Mouse (Mus musculus) liver, embryonic 12.5 days (tissue): Measurements from ENCODE around the gene Cdca5. TPM values are rescaled to one million over a fixed set of nuclear protein-coding genes. Genes with fewer than 3 reads are reported as not detected.
"Not testable (repeated sequence)": the region's sequence is repeated elsewhere in the genome, so short reads cannot be mapped to it uniquely, and the experiment has no call there.

Experiments used
- ATAC-seq: fragments of 200-750 bp; cut with Nextera tagmentation; 2 replicates; pipeline ENCODE4 v1.8.0; 2017; ENCODE audit warnings: moderate number of reproducible peaks, mild to moderate bottlenecking, moderate library complexity
- H3K27ac ChIP-seq: fragments of 300-500 bp; sonication (generic); 2 replicates; pipeline ENCODE4 v1.5.1; 2016; ENCODE audit warnings: mild to moderate bottlenecking
- H3K27me3 ChIP-seq: fragments of 300-500 bp; sonication (generic); replicated peaks from 2 replicates; pipeline ENCODE4 v1.6.1; 2016; ENCODE audit warnings: mild to moderate bottlenecking, moderate library complexity
- H3K36me3 ChIP-seq: fragments of 300-500 bp; sonication (generic); 2 replicates; pipeline ENCODE4 v1.6.1; 2016; ENCODE audit warnings: mild to moderate bottlenecking, moderate library complexity
- H3K4me1 ChIP-seq: fragments of 300-500 bp; sonication (generic); 2 replicates; pipeline ENCODE4 v1.6.1; 2016
- H3K4me2 ChIP-seq: fragments of 300-500 bp; sonication (generic); 2 replicates; pipeline ENCODE4 v1.6.1; 2016; ENCODE audit warnings: mild to moderate bottlenecking, moderate library complexity
- H3K4me3 ChIP-seq: fragments of 300-500 bp; sonication (generic); 2 replicates; pipeline ENCODE4 v1.5.1; 2016; ENCODE audit warnings: mild to moderate bottlenecking, moderate library complexity
- H3K9ac ChIP-seq: fragments of 300-500 bp; sonication (generic); 2 replicates; pipeline ENCODE4 v1.6.1; 2016; ENCODE audit warnings: mild to moderate bottlenecking, moderate library complexity
- H3K9me3 ChIP-seq: fragments of 300-500 bp; sonication (generic); replicated peaks from 2 replicates; pipeline ENCODE4 v1.6.1; 2016; ENCODE audit warnings: mild to moderate bottlenecking, moderate library complexity
- WGBS: fragments of 180-500 bp; shearing (Covaris S2); methylation state at CpG from one replicate; pipeline ENCODE4 v1.1.7; 2016; ENCODE audit not compliant: insufficient replicate concordance; 5-methylcytosine and 5-hydroxymethylcytosine counted together
- polyA plus RNA-seq: library from polyadenylated mRNA; unstranded; fragments of >200 nt; fragmentation: Nextera tagmentation; extraction: Ambion mirVana; gene quantifications from 2 replicates; pipeline ENCODE4 v1.2.1, GENCODE M21; 2016

Gene Cdca5
- polyA plus RNA-seq, 1 experiment from 2014 or later: 42.2 TPM

- no peaks in the 10 kb centered on the region for H3K9me3 ChIP-seq
- peaks cover 31% of the 10 kb centered on the region for H3K4me1 ChIP-seq
- H3K27ac ChIP-seq: peak overlapping the region; percentile 97
- H3K4me3 ChIP-seq: peak overlapping the region; percentile 79
- peaks cover 64% of the 10 kb centered on the region for H3K36me3 ChIP-seq
- H3K9ac ChIP-seq: peak overlapping the region; percentile 88
- ATAC-seq: no peak
- H3K4me2 ChIP-seq: peak overlapping the region; percentile 95
- no peaks in the 10 kb centered on the region for H3K27me3 ChIP-seq
- 2% methylated on average over 32 of the region's 32 CpGs for WGBS
Observed at GRCm38 (mm10) chr19:6117346-6117985, 32.7 kb downstream of the Cdca5 start.

GRCm38 (mm10) chr19:6117986-6118676 lies 33.3 kb downstream of the Cdca5 start, which contains the start of gene Sac3d1:
Sac3d1 (minus strand) TSS chr19:6118650.
- Histone ChIP-seq H3K4me2 (peak within 1 kb of the TSS; percentile 95), H3K36me3 (peaks cover 63% of the 10 kb centered on the region), H3K4me1 (peaks cover 31% of the 10 kb centered on the region), H3K9ac (peak within 1 kb of the TSS; percentile 88), H3K4me3 (peak within 1 kb of the TSS; percentile 79), H3K9me3 (no peaks in the 10 kb centered on the region), H3K27me3 (no peaks in the 10 kb centered on the region), H3K27ac (peak within 1 kb of the TSS; percentile 97)
- peak; percentile 82 for ATAC-seq
- WGBS: under 1% methylated on average over 76 of the region's 77 CpGs

- peaks cover 68% of the 10 kb centered on the region for H3K36me3 ChIP-seq
- WGBS: 9% methylated on average over 8 of the region's 8 CpGs
- no peaks in the 10 kb centered on the region for H3K9me3 ChIP-seq
- H3K9ac ChIP-seq: peak overlapping the region; percentile 88
- H3K27ac ChIP-seq: peak overlapping the region; percentile 97
- H3K27me3 ChIP-seq: no peaks in the 10 kb centered on the region
- peak overlapping the region; percentile 95 for H3K4me2 ChIP-seq
- peak; percentile 3; the same call in 1 of the 2 replicates for ATAC-seq
- peak overlapping the region; percentile 79 for H3K4me3 ChIP-seq
- peaks cover 35% of the 10 kb centered on the region for H3K4me1 ChIP-seq
Observed at GRCm38 (mm10) chr19:6118677-6119185, 33.9 kb downstream of the Cdca5 start.

GRCm38 (mm10) chr19:6121761-6122160 lies 37.0 kb downstream of the Cdca5 start:
- peak overlapping the region; percentile 22 for H3K4me3 ChIP-seq
- H3K9me3 ChIP-seq: no peaks in the 10 kb centered on the region
- peaks cover 48% of the 10 kb centered on the region for H3K36me3 ChIP-seq
- 53% methylated on average over 19 of the region's 19 CpGs for WGBS
- H3K27ac ChIP-seq: peak overlapping the region; percentile 2; the same call in 1 of the 2 replicates
- peak overlapping the region; percentile 23 for H3K4me2 ChIP-seq
- no peaks in the 10 kb centered on the region for H3K27me3 ChIP-seq
- H3K4me1 ChIP-seq: peaks cover 36% of the 10 kb centered on the region
- no peak for ATAC-seq
- H3K9ac ChIP-seq: no peak overlapping the region

GRCm38 (mm10) chr19:6123330-6123729 lies 38.5 kb downstream of the Cdca5 start:
- Histone ChIP-seq H3K4me2 (no peak overlapping the region), H3K27me3 (no peaks in the 10 kb centered on the region), H3K9ac (no peak overlapping the region), H3K36me3 (peaks cover 46% of the 10 kb centered on the region), H3K4me1 (peaks cover 33% of the 10 kb centered on the region), H3K9me3 (no peaks in the 10 kb centered on the region), H3K4me3 (no peak overlapping the region), H3K27ac (no peak overlapping the region)
- WGBS: 80% methylated on average over 8 of the region's 8 CpGs
- ATAC-seq: no peak

GRCm38 (mm10) chr19:6124898-6125297 lies 40.1 kb downstream of the Cdca5 start:
- Histone ChIP-seq H3K4me2 (no peak overlapping the region), H3K27ac (0 out of 2 replicates have a peak overlapping the region, but pooled peaks have one; percentile 10), H3K27me3 (no peaks in the 10 kb centered on the region), H3K4me3 (no peak overlapping the region), H3K9ac (no peak overlapping the region), H3K36me3 (peaks cover 40% of the 10 kb centered on the region), H3K4me1 (peaks cover 39% of the 10 kb centered on the region), H3K9me3 (no peaks in the 10 kb centered on the region)
- no peak for ATAC-seq
- 62% methylated on average over 2 of the region's 2 CpGs for WGBS

- Histone ChIP-seq H3K4me2 (peak overlapping the region; percentile 80), H3K4me3 (peak overlapping the region; percentile 68), H3K9me3 (no peaks in the 10 kb centered on the region), H3K36me3 (peaks cover 26% of the 10 kb centered on the region), H3K4me1 (peaks cover 53% of the 10 kb centered on the region), H3K27ac (peak overlapping the region; percentile 99), H3K27me3 (no peaks in the 10 kb centered on the region), H3K9ac (peak overlapping the region; percentile 81)
- 16% methylated on average over 4 of the region's 4 CpGs for WGBS
- ATAC-seq: no peak
Observed at GRCm38 (mm10) chr19:6126289-6126688, 41.5 kb downstream of the Cdca5 start.

GRCm38 (mm10) chr19:6126789-6127580 lies 42.2 kb downstream of the Cdca5 start:
- H3K4me1 ChIP-seq: peaks cover 56% of the 10 kb centered on the region
- no peaks in the 10 kb centered on the region for H3K27me3 ChIP-seq
- peak overlapping the region; percentile 81 for H3K9ac ChIP-seq
- H3K9me3 ChIP-seq: no peaks in the 10 kb centered on the region
- H3K4me2 ChIP-seq: peak overlapping the region; percentile 80
- peak overlapping the region; percentile 68 for H3K4me3 ChIP-seq
- H3K27ac ChIP-seq: peak overlapping the region; percentile 99
- H3K36me3 ChIP-seq: peaks cover 19% of the 10 kb centered on the region
- ATAC-seq: no peak
- WGBS: 57% methylated on average over 10 of the region's 10 CpGs

- H3K36me3 ChIP-seq: peaks cover 16% of the 10 kb centered on the region
- under 1% methylated on average over 32 of the region's 32 CpGs for WGBS
- no peaks in the 10 kb centered on the region for H3K27me3 ChIP-seq
- peak within 1 kb of the TSS; percentile 80 for H3K4me2 ChIP-seq
- no peaks in the 10 kb centered on the region for H3K9me3 ChIP-seq
- H3K4me1 ChIP-seq: peaks cover 62% of the 10 kb centered on the region
- peak within 1 kb of the TSS; percentile 68 for H3K4me3 ChIP-seq
- H3K9ac ChIP-seq: peak within 1 kb of the TSS; percentile 81
- peak within 1 kb of the TSS; percentile 99 for H3K27ac ChIP-seq
- ATAC-seq: peak; percentile 83
Observed at GRCm38 (mm10) chr19:6127760-6128341, 43.1 kb downstream of the Cdca5 start, which contains the start of gene Snx15. Snx15 (minus strand) TSS chr19:6128304.

- 56% methylated on average over 7 of the region's 7 CpGs for WGBS
- peak overlapping the region; percentile 65 for H3K4me2 ChIP-seq
Observed at GRCm38 (mm10) chr19:6130414-6131128, 45.8 kb downstream of the Cdca5 start.

More at GRCm38 (mm10) chr19:6130414-6131128, 45.8 kb downstream of the Cdca5 start:
- not testable (repeated sequence) for ATAC-seq, H3K27me3 ChIP-seq, H3K9me3 ChIP-seq
- Histone ChIP-seq H3K4me3 (peak overlapping the region; percentile 38), H3K4me1 (peaks cover 79% of the 10 kb centered on the region), H3K27ac (peak overlapping the region; percentile 93), H3K9ac (peak overlapping the region; percentile 53; the same call in 1 of the 2 replicates), H3K36me3 (peaks cover 18% of the 10 kb centered on the region)
